Mouse (Mus musculus) megakaryocyte progenitor cell, adult 5-6 weeks (primary cell): ENCODE measurements around the gene Dnajc13. TPM values are rescaled to one million over a fixed set of nuclear protein-coding genes. Genes with fewer than 3 reads are reported as not detected.

Source experiments
- ATAC-seq: replicated peaks from 2 replicates; pipeline ENCODE4 v1.8.0; 2016; ENCODE audit warnings: mild to moderate bottlenecking, moderate TSS enrichment, inconsistent platforms; ENCODE audit not compliant: poor library complexity
- total RNA-seq, 2 experiments: library from RNA; stranded (forward) in 1 of 2; stranded (reverse) in 1 of 2; fragments of 157-497, 149-512 nt in 1 of 2; fragments of 200-1000 nt in 1 of 2; gene quantifications; 2 replicates each; pipeline versions ENCODE4 v1.2.3 to v1.2.4; 2015 to 2017

Gene Dnajc13
- total RNA-seq, 2 experiments from 2014 or later, result 55.5 to 107 TPM

GRCm38 (mm10) chr9:104256085-104256484 lies 6.6 kb downstream of the Dnajc13 start:
- no peak for ATAC-seq

- peak; percentile 66 for ATAC-seq
Observed at GRCm38 (mm10) chr9:104254408-104255180, 8.1 kb downstream of the Dnajc13 start.

- ATAC-seq, result no peak
Observed at GRCm38 (mm10) chr9:104252637-104253036, 10.1 kb downstream of the Dnajc13 start.

- ATAC-seq, result no peak
Observed at GRCm38 (mm10) chr9:104251687-104252086, 11.0 kb downstream of the Dnajc13 start.

GRCm38 (mm10) chr9:104251111-104251510 lies 11.6 kb downstream of the Dnajc13 start:
- no peak for ATAC-seq

GRCm38 (mm10) chr9:104247307-104247987 lies 15.3 kb downstream of the Dnajc13 start:
- no peak for ATAC-seq

- ATAC-seq, result peak; percentile 61
Observed at GRCm38 (mm10) chr9:104243799-104244466, 18.8 kb downstream of the Dnajc13 start.

GRCm38 (mm10) chr9:104240146-104240545 lies 22.6 kb downstream of the Dnajc13 start:
- ATAC-seq, result no peak

- ATAC-seq, result peak; percentile 88
Observed at GRCm38 (mm10) chr9:104239076-104239475, 23.7 kb downstream of the Dnajc13 start.

- no peak for ATAC-seq
Observed at GRCm38 (mm10) chr9:104236256-104236930, 26.3 kb downstream of the Dnajc13 start.

- no peak for ATAC-seq
Observed at GRCm38 (mm10) chr9:104235751-104236150, 27.0 kb downstream of the Dnajc13 start.

- peak; percentile 82 for ATAC-seq
Observed at GRCm38 (mm10) chr9:104233815-104234214, 28.9 kb downstream of the Dnajc13 start.

GRCm38 (mm10) chr9:104233060-104233459 lies 29.7 kb downstream of the Dnajc13 start:
- peak; percentile 20 for ATAC-seq

GRCm38 (mm10) chr9:104232004-104232403 lies 30.7 kb downstream of the Dnajc13 start:
- ATAC-seq, result peak; percentile 74

- no peak for ATAC-seq
Observed at GRCm38 (mm10) chr9:104211402-104211801, 51.3 kb downstream of the Dnajc13 start.

- ATAC-seq, result peak; percentile 96
Observed at GRCm38 (mm10) chr9:104203851-104204250, 58.9 kb downstream of the Dnajc13 start.

GRCm38 (mm10) chr9:104194528-104194927 lies 68.2 kb downstream of the Dnajc13 start:
- ATAC-seq, result no peak

- ATAC-seq, result no peak
Observed at GRCm38 (mm10) chr9:104193900-104194299, 68.8 kb downstream of the Dnajc13 start.

- ATAC-seq, result no peak; the same call in 1 of the 2 replicates
Observed at GRCm38 (mm10) chr9:104193327-104193726, 69.4 kb downstream of the Dnajc13 start.

- ATAC-seq, result peak; percentile 42; the same call in 1 of the 2 replicates
Observed at GRCm38 (mm10) chr9:104192513-104192912, 70.2 kb downstream of the Dnajc13 start.

GRCm38 (mm10) chr9:104189657-104190056 lies 73.1 kb downstream of the Dnajc13 start:
- no peak for ATAC-seq
